Mouse (Mus musculus) urinary bladder, postnatal 14 days (tissue): Measurements from ENCODE around the gene Obscn.
A peak's percentile ranks its signal among the peaks of the same experiment; 100 is the strongest.

ENCODE experiments used
- DNase-seq: peaks from one replicate; pipeline ENCODE4 v3.0.0; 2021; ENCODE audit warnings: low spot score

Gene Obscn

GRCm38 (mm10) chr11:59135904-59136452 is at the start of gene Obscn:
Obscn (minus strand) TSS chr11:59136402.
- DNase-seq, result no peak

GRCm38 (mm10) chr11:59185490-59185889 is 49.3 kb upstream of the Obscn start:
- DNase-seq, result no peak

DNA sequence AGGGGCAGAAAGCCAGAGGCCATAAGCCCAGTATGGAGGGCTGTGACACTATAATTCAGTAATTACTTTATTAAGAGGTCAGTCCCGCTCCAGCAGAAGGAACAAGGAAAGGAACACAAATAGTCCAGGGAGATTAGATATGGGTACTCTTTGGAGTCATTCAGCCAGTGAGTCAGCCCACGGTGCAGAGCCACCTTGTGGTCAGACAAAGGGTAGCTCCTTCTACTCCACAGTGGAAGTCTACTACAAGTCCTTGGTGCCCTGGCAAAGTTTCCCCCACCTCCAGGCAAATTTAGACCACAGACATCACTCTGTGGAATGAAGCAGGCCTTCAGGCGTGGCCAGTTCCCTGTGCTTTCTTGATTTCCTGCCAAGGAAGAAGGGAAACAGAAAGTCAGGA is 47.6 kb upstream of the Obscn start:
- DNase-seq, result peak; percentile 67

DNA sequence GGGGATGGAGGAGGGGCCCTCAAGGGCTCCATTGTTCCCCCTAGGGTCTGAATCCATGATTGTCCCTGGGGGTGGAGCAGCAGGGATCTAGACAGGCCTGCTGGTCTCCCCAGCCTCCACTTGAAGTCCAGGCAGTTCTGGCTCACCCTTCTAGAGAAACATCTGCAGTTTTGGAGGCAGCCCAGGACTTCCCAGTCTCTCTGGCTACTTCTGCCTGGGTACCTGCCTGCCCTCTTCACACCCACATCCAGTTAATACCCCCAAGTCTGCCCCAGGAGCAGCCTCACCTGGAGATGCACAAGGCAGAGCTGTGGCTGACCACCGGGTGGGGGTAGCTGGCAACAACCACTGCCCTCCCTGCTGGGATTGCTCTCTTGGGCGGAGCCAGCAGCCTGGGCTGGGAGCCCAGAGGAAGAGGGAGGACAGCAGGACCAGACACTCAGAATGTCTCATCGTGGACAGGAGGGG is 46.7 kb upstream of the Obscn start, which contains the start of gene Gjc2:
Gene Gjc2 (minus strand): TSS at position 350 of the 468 bp plus-strand sequence.
- peak; percentile 75 for DNase-seq

- no peak for DNase-seq
Measured at GRCm38 (mm10) chr11:59176921-59177320, 40.7 kb upstream of the Obscn start.

DNA sequence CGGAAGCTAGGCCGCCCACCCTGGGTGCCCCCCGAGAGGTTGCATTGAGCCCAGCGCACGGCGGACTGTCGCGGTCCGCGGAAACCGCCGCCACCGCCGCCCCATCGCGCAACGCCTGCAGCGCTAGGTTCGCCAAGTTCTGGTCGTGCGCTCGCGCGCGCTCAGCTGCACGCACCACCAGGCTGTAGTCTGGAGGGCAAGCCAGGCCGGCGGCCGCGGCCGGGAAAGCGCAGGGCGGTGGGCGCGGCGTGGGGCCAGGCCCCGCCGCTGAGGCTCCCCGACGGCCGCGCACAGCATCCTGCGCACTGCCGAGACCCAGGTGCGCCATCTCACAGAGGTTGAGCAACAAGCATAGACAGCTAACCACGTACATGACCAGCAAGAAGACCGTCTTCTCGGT is 40.3 kb upstream of the Obscn start:
- no peak for DNase-seq

DNA sequence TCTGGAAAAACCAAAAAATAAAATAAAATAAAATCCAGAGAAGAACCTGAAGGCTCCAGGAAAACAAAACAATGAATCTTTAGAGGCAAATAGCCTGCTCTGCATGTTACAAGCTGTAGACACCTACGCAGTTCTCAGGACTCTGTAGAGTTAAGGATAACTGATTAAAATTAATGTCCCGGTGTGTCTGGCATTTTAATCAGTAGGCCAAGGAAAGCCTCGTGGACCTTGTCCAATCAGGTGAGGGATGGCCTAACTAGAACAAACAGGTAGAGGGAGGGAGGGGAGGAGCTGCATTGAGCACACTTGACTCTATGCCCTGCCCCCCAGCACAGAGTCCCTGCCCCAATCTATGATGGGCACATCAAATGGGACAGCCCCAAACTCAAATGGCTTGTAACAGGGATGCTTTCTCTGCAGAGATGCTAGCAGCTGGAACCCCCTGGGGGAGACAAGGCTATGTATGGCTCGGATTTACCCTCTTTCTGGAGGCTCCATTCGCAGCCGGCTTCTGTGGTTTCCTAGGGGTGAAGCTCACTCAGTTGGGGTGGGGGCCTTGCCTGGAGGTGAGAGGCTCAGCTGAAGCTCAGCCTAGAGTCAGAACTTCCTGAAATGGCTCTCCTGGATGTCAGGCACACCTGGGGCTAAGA is 38.1 kb upstream of the Obscn start:
- DNase-seq, result no peak

GRCm38 (mm10) chr11:59170549-59170948 is 34.3 kb upstream of the Obscn start:
- no peak for DNase-seq

GRCm38 (mm10) chr11:59169807-59170206 is 33.6 kb upstream of the Obscn start:
- no peak for DNase-seq

- no peak for DNase-seq
Measured at GRCm38 (mm10) chr11:59165616-59166241, 29.5 kb upstream of the Obscn start.

GRCm38 (mm10) chr11:59164384-59164783 is 28.2 kb upstream of the Obscn start:
- no peak for DNase-seq

- DNase-seq, result peak; percentile 99
Measured at GRCm38 (mm10) chr11:59163255-59164236, 27.3 kb upstream of the Obscn start, which contains the start of gene Iba57. Iba57 (minus strand) TSS chr11:59163739.

GRCm38 (mm10) chr11:59162443-59163254 is 26.4 kb upstream of the Obscn start:
- DNase-seq, result no peak

- no peak for DNase-seq
Measured at GRCm38 (mm10) chr11:59161398-59161797, 25.2 kb upstream of the Obscn start.

DNA sequence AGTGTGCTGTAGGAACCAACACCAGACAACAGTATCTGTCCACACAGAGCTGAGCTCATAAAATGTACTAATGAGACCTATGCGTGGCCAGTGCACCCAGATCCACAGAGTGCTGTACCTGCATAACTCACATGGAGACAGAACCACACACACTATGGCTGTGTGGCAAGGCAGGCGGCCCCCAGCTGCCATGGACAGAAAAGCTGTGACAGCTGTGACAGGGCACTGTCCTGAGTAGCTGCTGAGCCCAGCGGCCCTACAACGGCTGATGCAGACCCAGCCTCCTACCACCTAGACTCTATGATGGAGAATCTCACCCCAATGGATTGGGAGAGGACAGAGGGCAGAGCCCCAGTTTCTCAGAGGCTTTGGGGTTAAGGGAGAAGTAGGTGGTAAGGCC is 23.4 kb upstream of the Obscn start:
- DNase-seq, result no peak

DNA sequence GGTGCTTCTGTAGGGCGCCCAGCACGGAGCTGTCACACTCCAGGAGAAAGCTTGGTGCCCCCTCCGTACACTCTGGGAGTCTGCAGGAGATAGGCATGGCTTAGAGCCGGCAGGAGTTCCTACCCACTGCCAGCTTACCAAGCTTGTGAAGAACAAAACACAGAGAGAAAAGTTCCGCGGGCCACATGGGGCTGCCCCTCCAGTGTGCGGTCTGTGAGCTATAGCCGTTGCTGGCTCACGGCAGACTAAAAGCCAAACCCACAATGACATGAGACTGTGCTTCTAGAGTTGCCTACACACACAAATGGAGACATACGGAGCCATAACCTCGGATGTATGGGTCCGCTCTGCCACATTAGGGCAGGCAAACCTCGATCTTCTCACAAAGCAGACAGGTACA is 22.9 kb upstream of the Obscn start:
- DNase-seq, result no peak

DNA sequence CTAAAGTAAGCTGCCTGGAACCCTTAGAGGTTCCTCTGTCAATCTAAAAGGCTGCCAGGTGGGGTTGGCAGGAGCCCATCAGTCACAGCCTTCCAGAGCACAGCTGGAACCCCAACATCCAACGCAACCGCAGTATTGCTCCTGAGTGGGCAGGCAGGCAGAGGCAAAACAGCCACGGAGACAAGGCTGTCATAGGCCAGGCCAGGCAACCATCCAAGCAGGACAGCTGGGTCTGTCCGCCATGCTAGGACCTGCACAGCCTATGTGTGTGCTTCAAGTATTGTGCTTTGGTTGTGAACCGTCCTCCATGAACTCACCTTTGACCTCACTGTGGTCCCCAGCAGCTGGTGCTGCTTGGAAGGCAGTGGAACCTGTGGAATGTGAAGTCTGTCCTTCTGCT is 19.7 kb upstream of the Obscn start:
- no peak for DNase-seq

GRCm38 (mm10) chr11:59154220-59154619 is 18.0 kb upstream of the Obscn start:
- DNase-seq, result no peak

DNA sequence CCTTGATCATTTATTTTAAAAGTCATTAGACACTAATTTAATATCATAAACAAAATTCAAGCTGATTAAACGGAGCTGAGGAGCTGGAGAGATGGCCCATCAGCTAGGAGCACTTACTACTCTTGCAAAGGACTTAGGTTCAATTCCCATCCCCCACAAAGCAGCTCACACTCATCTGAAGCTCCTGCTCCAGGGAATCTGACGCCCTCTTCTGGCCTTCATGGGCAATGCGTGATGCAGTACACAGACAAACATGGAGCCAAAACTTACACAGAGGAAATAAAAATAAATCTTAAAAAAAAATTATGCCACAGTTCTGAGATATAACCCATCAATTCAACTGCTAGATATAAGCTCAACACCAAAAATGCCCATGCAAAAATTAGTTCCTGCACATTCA is 15.5 kb upstream of the Obscn start:
- DNase-seq, result no peak

DNA sequence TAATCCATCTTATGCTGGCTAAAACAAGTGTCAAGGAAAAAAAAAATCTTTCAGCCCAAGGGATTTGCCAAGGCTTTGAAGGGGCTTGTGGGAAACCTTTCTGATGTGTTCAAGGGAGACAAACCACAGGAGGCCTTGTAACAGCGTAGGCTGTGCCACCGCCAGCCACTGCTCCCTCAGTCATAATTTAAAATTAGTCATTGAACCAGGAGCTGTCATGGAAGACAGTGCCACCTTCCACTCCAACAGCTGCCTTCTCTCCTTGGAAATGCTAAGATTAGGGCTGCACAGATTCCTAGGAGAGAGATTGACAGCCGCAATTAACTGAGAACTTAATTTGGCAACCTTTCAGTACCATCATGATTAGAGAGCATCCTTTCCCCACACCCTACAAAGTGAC is 13.1 kb upstream of the Obscn start:
- DNase-seq, result no peak

GRCm38 (mm10) chr11:59142962-59143361 is 6.8 kb upstream of the Obscn start:
- no peak for DNase-seq
